In genomic region chr14:15355512-15355911, GRCm38 (mm10) we compare ENCODE assay signal across 9 mouse cellular contexts.
DNase-seq lines count a peak whose midpoint lies in the region; TF ChIP-seq lines count a peak whose summit lies in the region.
"Had no signal": no experiment of that assay in that cellular context is flagged by ENCODE, and none has a peak within 500 bp of the region (broad histone marks: within the 10 kb centered on the region; RNA-seq: fewer than 3 reads in every experiment).

No protein-coding gene starts in this region.

- DNase-seq in CD4-positive, CD25-positive, alpha-beta regulatory T cell, adult 2 months (ENCODE audit: low read depth, low spot score): peak; percentile 88
- DNase-seq in T-cell, adult 2 months (ENCODE audit: low spot score): peak; percentile 74
- peak; percentile 91 to 95 for DNase-seq in cerebellum, postnatal 10 days
- DNase-seq in gastrocnemius, postnatal 10 days: peak; percentile 87
- peak; percentile 86 to 87 for DNase-seq in kidney, postnatal 4 days
- peak; percentile 53 for DNase-seq in lung, adult 2 months
- DNase-seq in right cerebral cortex, adult 2 months (ENCODE audit: low spot score in 2 of 2): peak; percentile 85 to 86
- peak; percentile 48 for DNase-seq in urinary bladder, postnatal 10 days (ENCODE audit: low spot score)

- H3K4me1 ChIP-seq in lung, adult 2 months (ENCODE audit: control insufficient read depth, insufficient read depth, low read length): no peaks in the 10 kb centered on the region
- H3K4me1 ChIP-seq: heart, embryonic 15.5 days had no signal

- no peak overlapping the region for H3K4me3 ChIP-seq in lung, adult 2 months (replicated peaks; ENCODE audit: extremely low read depth, low read depth, low read length)
- H3K4me3 ChIP-seq: heart, embryonic 15.5 days had no signal

- 24% methylated on average over 3 of the region's 3 CpGs for WGBS in lung, adult 2 months

- TF ChIP-seq POLR2A in lung, adult 2 months (IDR thresholded peaks at IDR 0.05; ENCODE audit: borderline replicate concordance, extremely low read depth, low read depth, low read length): no peak

- TF ChIP-seq CTCF in lung, adult 2 months (IDR thresholded peaks at IDR 0.05; ENCODE audit: insufficient read depth, low read length): peak; percentile 68
